Mouse (Mus musculus) embryonic facial prominence, embryonic 11.5 days (tissue): Measurements from ENCODE around the gene Prdm16. TPM values are rescaled to one million over a fixed set of nuclear protein-coding genes. Genes with fewer than 3 reads are reported as not detected.

Source experiments
- ATAC-seq: fragments of 200-750 bp; cut with Nextera tagmentation; replicated peaks from 2 replicates; pipeline ENCODE4 v1.8.0; 2017; ENCODE audit warnings: low read depth; ENCODE audit not compliant: insufficient number of reproducible peaks, low FRiP score, low TSS enrichment
- DNase-seq: peaks from one replicate; pipeline ENCODE4 v3.0.0-alpha.2; 2015; ENCODE audit warnings: low spot score
- H3K27ac ChIP-seq: fragments of 300-500 bp; sonication (generic); replicated peaks from 2 replicates; pipeline ENCODE4 v1.5.1; 2014; ENCODE audit warnings: mild to moderate bottlenecking, low read depth, low read length, control low read depth
- H3K27me3 ChIP-seq: fragments of 300-500 bp; sonication (generic); 2 replicates; pipeline ENCODE4 v1.6.1; 2014; ENCODE audit warnings: mild to moderate bottlenecking, low read length, moderate library complexity, mixed read lengths; ENCODE audit not compliant: control insufficient read depth, insufficient read depth
- H3K36me3 ChIP-seq: fragments of 300-500 bp; sonication (generic); replicated peaks from 2 replicates; pipeline ENCODE4 v1.6.1; 2014; ENCODE audit warnings: low read depth, mild to moderate bottlenecking, low read length, moderate library complexity, mixed read lengths; ENCODE audit not compliant: control insufficient read depth, insufficient read depth
- H3K4me1 ChIP-seq: fragments of 300-500 bp; sonication (generic); 2 replicates; pipeline ENCODE4 v1.6.1; 2014; ENCODE audit warnings: low read length, mixed read lengths; ENCODE audit not compliant: control insufficient read depth, insufficient read depth
- H3K4me2 ChIP-seq: fragments of 300-500 bp; sonication (generic); 2 replicates; pipeline ENCODE4 v1.6.1; 2014; ENCODE audit warnings: low read depth, mild to moderate bottlenecking, control low read depth, low read length, moderate library complexity
- H3K4me3 ChIP-seq: fragments of 300-500 bp; sonication (generic); 2 replicates; pipeline ENCODE4 v1.5.1; 2014; ENCODE audit warnings: low read depth, low read length, control low read depth
- H3K9ac ChIP-seq: fragments of 300-500 bp; sonication (generic); replicated peaks from 2 replicates; pipeline ENCODE4 v1.6.1; 2014; ENCODE audit warnings: mild to moderate bottlenecking, control low read depth, low read length
- H3K9me3 ChIP-seq: fragments of 300-500 bp; sonication (generic); replicated peaks from 2 replicates; pipeline ENCODE4 v1.6.1; 2016; ENCODE audit warnings: mild to moderate bottlenecking, low read length, inconsistent platforms, mixed read lengths; ENCODE audit not compliant: control insufficient read depth
- WGBS: fragments of 180-500 bp; shearing (Covaris S2); extraction: QIAGEN DNeasy Blood & Tissue Kit; methylation state at CpG from one replicate; pipeline ENCODE4 v1.1.7; 2014; 5-methylcytosine and 5-hydroxymethylcytosine counted together
- polyA plus RNA-seq: library from polyadenylated mRNA; unstranded; fragments of >200 nt; fragmentation: Nextera tagmentation; extraction: Ambion mirVana; gene quantifications from 2 replicates; pipeline ENCODE4 v1.2.1, GENCODE M21; 2014

The Prdm16 gene
- polyA plus RNA-seq, 1 experiment from 2014 or later, result 22.3 TPM

- no peak for DNase-seq
- Histone ChIP-seq H3K27me3 (no peaks in the 10 kb centered on the region; the same call in 1 of the 2 replicates), H3K4me2 (no peak overlapping the region), H3K27ac (no peak overlapping the region), H3K36me3 (no peaks in the 10 kb centered on the region), H3K9me3 (no peaks in the 10 kb centered on the region), H3K4me1 (peaks cover 22% of the 10 kb centered on the region), H3K4me3 (no peak overlapping the region), H3K9ac (no peak overlapping the region)
- WGBS, result 62% methylated on average over 10 of the region's 10 CpGs
- no peak; the same call in 1 of the 2 replicates for ATAC-seq
Measured at GRCm38 (mm10) chr4:154409841-154410240, 226.8 kb downstream of the Prdm16 start.

- DNase-seq (peak; percentile 61), ATAC-seq (0 out of 2 replicates have a peak, but pooled peaks have one; percentile 15)
- no peak overlapping the region for H3K4me3 ChIP-seq
- no peak overlapping the region for H3K9ac ChIP-seq
- no peaks in the 10 kb centered on the region for H3K36me3 ChIP-seq
- peaks cover 22% of the 10 kb centered on the region for H3K4me1 ChIP-seq
- H3K9me3 ChIP-seq, result no peaks in the 10 kb centered on the region
- no peaks in the 10 kb centered on the region; the same call in 1 of the 2 replicates for H3K27me3 ChIP-seq
- WGBS, result 24% methylated on average over 19 of the region's 19 CpGs
- no peak overlapping the region for H3K4me2 ChIP-seq
- no peak overlapping the region for H3K27ac ChIP-seq
Measured at GRCm38 (mm10) chr4:154409237-154409721, 227.4 kb downstream of the Prdm16 start.

- H3K36me3 ChIP-seq, result no peaks in the 10 kb centered on the region
- no peak overlapping the region for H3K9ac ChIP-seq
- H3K9me3 ChIP-seq, result no peaks in the 10 kb centered on the region
- no peaks in the 10 kb centered on the region for H3K27me3 ChIP-seq
- H3K27ac ChIP-seq, result no peak overlapping the region
- peaks cover 2% of the 10 kb centered on the region; the same call in 1 of the 2 replicates for H3K4me1 ChIP-seq
- no peak for ATAC-seq
- DNase-seq, result no peak
- 36% methylated on average over 4 of the region's 4 CpGs for WGBS
- H3K4me2 ChIP-seq, result no peak overlapping the region
- no peak overlapping the region for H3K4me3 ChIP-seq
Measured at GRCm38 (mm10) chr4:154402948-154403347, 233.7 kb downstream of the Prdm16 start.

- Histone ChIP-seq H3K36me3 (no peaks in the 10 kb centered on the region), H3K4me3 (no peak overlapping the region), H3K27me3 (no peaks in the 10 kb centered on the region), H3K9ac (no peak overlapping the region), H3K27ac (no peak overlapping the region), H3K4me1 (peaks cover 2% of the 10 kb centered on the region; the same call in 1 of the 2 replicates), H3K4me2 (no peak overlapping the region), H3K9me3 (no peaks in the 10 kb centered on the region)
- no peak for DNase-seq
- no peak for ATAC-seq
- WGBS, result 56% methylated on average over 10 of the region's 10 CpGs
Measured at GRCm38 (mm10) chr4:154401982-154402932, 234.4 kb downstream of the Prdm16 start.

GRCm38 (mm10) chr4:154401379-154401778 is 235.3 kb downstream of the Prdm16 start:
- no peak overlapping the region for H3K9ac ChIP-seq
- DNase-seq (no peak), ATAC-seq (no peak)
- peaks cover 6% of the 10 kb centered on the region for H3K4me1 ChIP-seq
- no peak overlapping the region for H3K4me2 ChIP-seq
- no peaks in the 10 kb centered on the region for H3K27me3 ChIP-seq
- no peaks in the 10 kb centered on the region for H3K9me3 ChIP-seq
- H3K27ac ChIP-seq, result no peak overlapping the region
- no peak overlapping the region for H3K4me3 ChIP-seq
- H3K36me3 ChIP-seq, result no peaks in the 10 kb centered on the region
- WGBS, result 72% methylated on average over 5 of the region's 5 CpGs

- Histone ChIP-seq H3K27ac (no peak overlapping the region), H3K4me3 (no peak overlapping the region), H3K4me1 (peaks cover 6% of the 10 kb centered on the region), H3K9me3 (no peaks in the 10 kb centered on the region), H3K9ac (no peak overlapping the region), H3K4me2 (no peak overlapping the region), H3K36me3 (no peaks in the 10 kb centered on the region), H3K27me3 (no peaks in the 10 kb centered on the region)
- ATAC-seq (no peak), DNase-seq (no peak)
- 83% methylated on average over 24 of the region's 24 CpGs for WGBS
Measured at GRCm38 (mm10) chr4:154400256-154401171, 236.2 kb downstream of the Prdm16 start.

GRCm38 (mm10) chr4:154399634-154400033 is 237.0 kb downstream of the Prdm16 start:
- 85% methylated on average over 11 of the region's 11 CpGs for WGBS
- Histone ChIP-seq H3K27me3 (no peaks in the 10 kb centered on the region), H3K4me2 (no peak overlapping the region), H3K9ac (no peak overlapping the region), H3K27ac (no peak overlapping the region), H3K9me3 (no peaks in the 10 kb centered on the region), H3K36me3 (no peaks in the 10 kb centered on the region), H3K4me1 (peaks cover 6% of the 10 kb centered on the region), H3K4me3 (no peak overlapping the region)
- no peak for ATAC-seq
- DNase-seq, result no peak
